Mouse (Mus musculus): ENCODE measurements around the gene Nlgn1.

Nlgn1 gene

GRCm38 (mm10) chr3:26332400-26333238 is at the start of gene Nlgn1:
Gene Nlgn1, minus strand, starts transcription at chr3:26332460.
- no peak for DNase-seq (ENCODE audit: low read depth, low spot score)

GRCm38 (mm10) chr3:26378272-26378671 is 46.0 kb upstream of the Nlgn1 start:
- no peak for DNase-seq (ENCODE audit: low read depth, low spot score)

GRCm38 (mm10) chr3:26355082-26355481 is 22.8 kb upstream of the Nlgn1 start:
- no peak for DNase-seq (ENCODE audit: low read depth, low spot score)

GRCm38 (mm10) chr3:26354483-26355030 is 22.3 kb upstream of the Nlgn1 start:
- no peak for DNase-seq (ENCODE audit: low read depth, low spot score)

- DNase-seq (ENCODE audit: low read depth, low spot score), result no peak
Measured at GRCm38 (mm10) chr3:26337495-26337894, 5.2 kb upstream of the Nlgn1 start.

- DNase-seq (ENCODE audit: low read depth, low spot score), result no peak
Measured at GRCm38 (mm10) chr3:26333239-26333811, 1.1 kb upstream of the Nlgn1 start.

- no peak for DNase-seq (ENCODE audit: low read depth, low spot score)
Measured at GRCm38 (mm10) chr3:26331177-26332061, 841 bp downstream of the Nlgn1 start.

- DNase-seq (ENCODE audit: low read depth, low spot score), result no peak
Measured at GRCm38 (mm10) chr3:26330863-26331176, 1.4 kb downstream of the Nlgn1 start.

GRCm38 (mm10) chr3:26330019-26330418 is 2.2 kb downstream of the Nlgn1 start:
- DNase-seq (ENCODE audit: low read depth, low spot score), result no peak

GRCm38 (mm10) chr3:26324510-26324909 is 7.8 kb downstream of the Nlgn1 start:
- no peak for DNase-seq (ENCODE audit: low read depth, low spot score)

GRCm38 (mm10) chr3:26317397-26317796 is 14.9 kb downstream of the Nlgn1 start:
- DNase-seq (ENCODE audit: low read depth, low spot score), result no peak

GRCm38 (mm10) chr3:26297869-26298268 is 34.4 kb downstream of the Nlgn1 start:
- DNase-seq (ENCODE audit: low read depth, low spot score), result no peak

- no peak for DNase-seq (ENCODE audit: low read depth, low spot score)
Measured at GRCm38 (mm10) chr3:26270894-26271795, 61.1 kb downstream of the Nlgn1 start.

GRCm38 (mm10) chr3:26246564-26246963 is 85.7 kb downstream of the Nlgn1 start:
- DNase-seq (ENCODE audit: low read depth, low spot score), result no peak

GRCm38 (mm10) chr3:26243274-26243673 is 89.0 kb downstream of the Nlgn1 start:
- no peak for DNase-seq (ENCODE audit: low read depth, low spot score)

GRCm38 (mm10) chr3:26230006-26230405 is 102.3 kb downstream of the Nlgn1 start:
- no peak for DNase-seq (ENCODE audit: low read depth, low spot score)

- no peak for DNase-seq (ENCODE audit: low read depth, low spot score)
Measured at GRCm38 (mm10) chr3:26228827-26229226, 103.4 kb downstream of the Nlgn1 start.

GRCm38 (mm10) chr3:26228172-26228781 is 104.0 kb downstream of the Nlgn1 start:
- DNase-seq (ENCODE audit: low read depth, low spot score), result no peak

- no peak for DNase-seq (ENCODE audit: low read depth, low spot score)
Measured at GRCm38 (mm10) chr3:26223500-26223899, 108.8 kb downstream of the Nlgn1 start.

GRCm38 (mm10) chr3:26216231-26216630 is 116.0 kb downstream of the Nlgn1 start:
- DNase-seq (ENCODE audit: low read depth, low spot score), result no peak

- DNase-seq (ENCODE audit: low read depth, low spot score), result no peak
Measured at GRCm38 (mm10) chr3:26202702-26203101, 129.6 kb downstream of the Nlgn1 start.

All from c-Kit-negative CD71-positive TER-119-positive erythroid progenitor cells, embryonic 14.5 days (primary cell).